In genomic region chr2:62047504-62048005, GRCm38 (mm10) we compare ENCODE assay signal across 8 mouse cellular contexts. TPM values are rescaled to one million over a fixed set of nuclear protein-coding genes. Genes with fewer than 3 reads are reported as not detected.
A peak's percentile ranks its signal among the peaks of the same experiment; 100 is the strongest.
DNase-seq lines count a peak whose midpoint lies in the region; ATAC-seq and TF ChIP-seq lines count a peak whose summit lies in the region.

No protein-coding gene starts in this region.

- H3K9me3 ChIP-seq in hindbrain, embryonic 13.5 days, result no peaks in the 10 kb centered on the region
- H3K9me3 ChIP-seq in limb, embryonic 11.5 days (ENCODE audit: control insufficient read depth, low read length), result no peaks in the 10 kb centered on the region

- TF ChIP-seq CTCF in testis, adult 2 months (IDR thresholded peaks at IDR 0.05; ENCODE audit: control insufficient read depth, insufficient read depth, insufficient replicate concordance, low read depth, low read length), result no peak

- H3K4me1 ChIP-seq in testis, adult 2 months (ENCODE audit: control insufficient read depth, insufficient read depth, low read length), result peaks cover 2% of the 10 kb centered on the region; the same call in 1 of the 2 replicates
- H3K4me1 ChIP-seq in hindbrain, embryonic 13.5 days (replicated peaks), result peaks cover 11% of the 10 kb centered on the region
- H3K4me1 ChIP-seq in limb, embryonic 11.5 days (ENCODE audit: control insufficient read depth, insufficient read depth, low read length), result no peaks in the 10 kb centered on the region

- DNase-seq in testis, postnatal 14 days (ENCODE audit: low spot score), result no peak
- peak; percentile 58 for DNase-seq in embryo, embryonic 9.5 days (ENCODE audit: extremely low spot score)
- peak; percentile 55 for DNase-seq in limb, embryonic 11.5 days (ENCODE audit: low spot score)
- peak; percentile 76 for DNase-seq in retina, embryonic 14.5 days (ENCODE audit: low spot score)
- DNase-seq in natural killer cell, adult 2 months (ENCODE audit: low spot score in 2 of 2), result no peak
- no peak for DNase-seq in gastrocnemius, adult 8-10 months (ENCODE audit: low spot score in 2 of 2)

- H3K4me3 ChIP-seq in testis, adult 2 months (ENCODE audit: control insufficient read depth, low read depth, low read length), result peak overlapping the region; percentile 23
- peak overlapping the region; percentile 50 for H3K4me3 ChIP-seq in hindbrain, embryonic 13.5 days
- peak overlapping the region; percentile 35 for H3K4me3 ChIP-seq in limb, embryonic 11.5 days (ENCODE audit: low read depth, low read length)

- peak; percentile 95 for ATAC-seq in hindbrain, embryonic 13.5 days (ENCODE audit: low FRiP score)
- ATAC-seq in limb, embryonic 11.5 days (ENCODE audit: insufficient number of reproducible peaks, low FRiP score, low TSS enrichment, low read depth), result peak; percentile 51; the same call in 1 of the 2 replicates

- H3K27me3 ChIP-seq in testis, adult 2 months (ENCODE audit: control insufficient read depth, insufficient read depth, low read length), result no peaks in the 10 kb centered on the region
- H3K27me3 ChIP-seq in hindbrain, embryonic 13.5 days, result no peaks in the 10 kb centered on the region
- H3K27me3 ChIP-seq in limb, embryonic 11.5 days (ENCODE audit: control insufficient read depth, insufficient read depth, low read length), result peaks cover 4% of the 10 kb centered on the region; the same call in 1 of the 2 replicates

- H3K36me3 ChIP-seq in testis, adult 2 months (ENCODE audit: control insufficient read depth, insufficient read depth, low read length), result no peaks in the 10 kb centered on the region
- no peaks in the 10 kb centered on the region for H3K36me3 ChIP-seq in hindbrain, embryonic 13.5 days
- H3K36me3 ChIP-seq in limb, embryonic 11.5 days (ENCODE audit: control insufficient read depth, insufficient read depth, low read length), result no peaks in the 10 kb centered on the region

- peak overlapping the region; percentile 62 for H3K4me2 ChIP-seq in hindbrain, embryonic 13.5 days
- peak overlapping the region; percentile 54 for H3K4me2 ChIP-seq in limb, embryonic 11.5 days (ENCODE audit: low read depth, severe bottlenecking)

- H3K27ac ChIP-seq in testis, adult 2 months (ENCODE audit: control insufficient read depth, insufficient read depth, low read depth, low read length), result no peak overlapping the region
- peak overlapping the region; percentile 92 for H3K27ac ChIP-seq in hindbrain, embryonic 13.5 days
- H3K27ac ChIP-seq in limb, embryonic 11.5 days (replicated peaks; ENCODE audit: low read depth, low read length), result no peak overlapping the region

- TF ChIP-seq POLR2A in testis, adult 2 months (IDR thresholded peaks at IDR 0.05; ENCODE audit: control insufficient read depth, low read depth, low read length), result no peak

- H3K9ac ChIP-seq in hindbrain, embryonic 13.5 days, result peak overlapping the region; percentile 76
- no peak overlapping the region for H3K9ac ChIP-seq in limb, embryonic 11.5 days (ENCODE audit: low read length)

- 1% methylated on average over 14 of the region's 14 CpGs for WGBS in hindbrain, embryonic 13.5 days
- WGBS in limb, embryonic 11.5 days, result 2% methylated on average over 14 of the region's 14 CpGs

RNA-seq across cellular contexts. Expression of gene Slc4a10, which starts 1.3 kb away (rescaled TPM):
- polyA plus RNA-seq in testis, adult 2 months (2012; rRNA removed), result 0.33 and 0.65 TPM in 2 replicates
- 9.9 and 14.0 TPM in 2 replicates for polyA plus RNA-seq in hindbrain, embryonic 13.5 days (2015; fragmentation: Nextera tagmentation; extraction: Ambion mirVana)
- polyA plus RNA-seq in limb, embryonic 11.5 days (2014; fragmentation: Nextera tagmentation; extraction: Ambion mirVana), result not detected in 2 replicates
- total RNA-seq in gastrocnemius, adult 8-10 months (2022), result 1 to 10 TPM in 2 of 4 experiments, under 1 TPM in 2; 0.22 to 1.2 (median 0.83) TPM

Comparison
In these comparisons a context has a peak if more than half of its experiments do, and no peak if none do; other contexts are left out.
1. DNase-seq: peak in embryo, embryonic 9.5 days (single experiment), limb, embryonic 11.5 days (single experiment) and retina, embryonic 14.5 days (single experiment); none in testis, postnatal 14 days (single experiment), natural killer cell, adult 2 months (0 of 2) and gastrocnemius, adult 8-10 months (0 of 2).
2. Peak in every context shown above with its lines, with median percentiles within 50 percentile points of each other: H3K4me3 ChIP-seq.